Mouse (Mus musculus) embryo, embryonic 10.5 days (tissue): ENCODE results near the gene Cckar.
"Not testable (repeated sequence)": the region's sequence is repeated elsewhere in the genome, so short reads cannot be mapped to it uniquely, and the experiment has no call there.

Source experiments
- DNase-seq: peaks from one replicate; pipeline ENCODE4 v3.0.0-alpha.2; 2015; ENCODE audit warnings: low spot score

Cckar gene

GRCm38 (mm10) chr5:53707235-53708177 lies at the start of gene Cckar:
Gene Cckar, minus strand, starts transcription at chr5:53707705.
- DNase-seq = peak; percentile 34

GRCm38 (mm10) chr5:53744061-53744460 lies 36.6 kb upstream of the Cckar start:
- no peak for DNase-seq

DNA sequence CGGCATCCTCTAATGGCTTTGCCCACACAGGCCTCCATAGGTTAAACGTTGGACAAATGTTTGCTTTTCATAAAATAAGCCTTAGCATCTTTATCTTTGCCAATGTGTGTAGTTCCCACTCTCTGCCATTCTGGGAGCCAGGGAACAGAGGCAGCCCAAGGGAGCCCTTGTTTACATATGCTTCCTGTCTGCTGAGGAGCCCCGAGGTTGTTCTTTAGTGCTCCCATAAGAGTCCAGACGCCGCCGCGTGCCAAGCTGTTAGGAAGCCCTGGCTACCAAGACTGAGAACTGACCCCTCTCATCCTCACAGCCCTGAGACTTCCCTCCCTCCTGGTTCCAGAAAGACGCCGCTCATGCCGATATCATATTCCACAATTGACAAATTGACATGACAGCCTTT lies 25.4 kb upstream of the Cckar start:
- no peak for DNase-seq

- DNase-seq = no peak
Observed at GRCm38 (mm10) chr5:53727606-53728005, 20.1 kb upstream of the Cckar start.

DNA sequence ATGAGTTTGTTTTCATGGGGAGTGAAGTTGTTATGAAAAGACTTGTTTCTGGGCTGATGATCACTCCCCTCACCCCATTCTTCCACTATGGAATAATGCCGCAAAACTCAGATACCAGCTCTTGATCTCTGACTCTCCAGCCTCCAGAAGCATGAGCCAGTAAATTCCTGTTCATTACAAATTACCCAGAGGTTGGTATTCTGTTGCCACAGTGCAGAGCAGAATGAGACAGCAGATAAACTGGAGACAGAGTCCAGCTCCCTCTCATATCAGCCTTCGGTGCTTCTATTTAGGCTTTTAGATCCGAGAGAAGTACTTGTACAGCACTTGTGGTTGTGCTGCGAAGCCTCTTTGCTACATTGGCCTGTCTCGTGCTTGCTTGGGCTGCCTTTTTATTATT lies 18.5 kb upstream of the Cckar start:
- no peak for DNase-seq

DNA sequence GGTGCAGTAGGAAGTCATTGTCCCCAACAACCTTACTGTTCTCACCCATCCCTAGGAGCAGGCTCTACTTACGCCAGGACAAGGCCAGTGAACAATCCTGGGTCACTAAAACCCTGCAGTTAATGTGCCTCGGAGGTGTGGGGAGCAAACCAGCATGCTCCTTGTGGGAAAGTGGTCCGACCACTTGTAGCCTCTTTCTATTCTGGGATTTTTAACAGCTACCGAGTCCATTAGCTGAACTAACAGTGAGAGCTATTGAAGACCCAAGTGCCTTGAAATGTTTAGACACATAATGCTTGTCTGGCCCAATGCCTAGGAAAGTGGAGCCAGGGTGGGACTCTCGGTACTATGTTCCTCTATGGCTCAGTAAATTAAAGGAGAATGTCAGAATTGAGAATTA lies 9.0 kb upstream of the Cckar start:
- DNase-seq = no peak

DNA sequence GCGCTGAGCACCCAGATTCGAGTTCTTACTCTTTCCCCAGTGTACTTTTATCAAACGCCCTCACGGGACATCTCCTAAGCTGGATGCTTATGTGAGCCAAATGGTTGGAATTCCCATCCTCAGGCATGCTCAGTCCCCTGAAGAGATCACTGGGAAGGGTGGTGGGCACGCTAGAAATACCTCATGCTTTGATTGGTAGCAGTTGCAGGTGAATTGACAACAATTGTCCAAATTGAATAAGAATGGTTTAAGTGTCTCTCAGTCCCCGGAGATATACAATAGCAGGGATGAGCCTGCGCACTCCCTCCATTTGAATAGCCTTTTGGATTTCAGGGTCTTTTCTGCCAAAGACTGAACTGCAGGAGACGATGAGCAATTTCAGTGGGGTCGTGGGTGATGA lies 3.8 kb upstream of the Cckar start:
- no peak for DNase-seq

GRCm38 (mm10) chr5:53708191-53708590 lies 686 bp upstream of the Cckar start:
- DNase-seq = no peak

DNA sequence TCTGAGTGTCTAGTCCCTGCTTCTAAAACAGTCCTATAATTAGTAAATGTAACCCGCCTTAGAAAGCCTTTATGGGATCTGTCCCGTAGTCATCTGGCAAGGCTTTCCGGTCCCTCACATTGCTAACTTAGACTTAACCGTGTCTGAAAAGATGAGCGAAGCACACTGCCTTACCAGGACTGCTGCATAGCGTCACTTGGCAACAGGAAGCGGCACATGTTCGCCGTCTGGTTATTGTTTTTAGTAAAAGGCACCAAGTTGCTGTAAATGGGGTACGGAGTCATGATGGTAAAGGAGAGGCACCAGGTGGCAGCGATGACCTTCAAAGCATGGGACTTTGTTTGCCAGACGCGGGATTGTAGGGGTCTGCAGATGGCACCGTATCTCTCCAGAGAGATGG lies 4.8 kb downstream of the Cckar start:
- DNase-seq = no peak

DNA sequence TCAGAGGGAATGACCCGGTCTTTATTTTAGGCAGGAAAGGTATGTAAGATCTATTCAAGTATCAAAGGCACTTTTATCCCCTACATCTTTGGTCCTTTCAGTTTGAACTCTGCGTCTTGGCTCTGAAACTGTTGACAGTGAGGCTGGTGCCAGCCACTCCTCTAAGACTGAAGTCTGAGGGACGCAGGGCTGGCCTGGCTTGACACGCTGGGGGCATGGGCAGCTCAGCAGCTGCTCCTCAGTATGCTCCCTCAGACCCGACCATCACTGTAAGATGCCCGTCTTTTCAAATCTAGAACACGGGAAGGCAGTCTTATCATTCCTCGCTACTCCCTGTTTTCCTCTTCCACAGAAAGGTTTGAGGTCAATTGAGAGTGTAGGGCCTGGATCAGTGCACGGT lies 9.7 kb downstream of the Cckar start:
- DNase-seq = no peak

DNA sequence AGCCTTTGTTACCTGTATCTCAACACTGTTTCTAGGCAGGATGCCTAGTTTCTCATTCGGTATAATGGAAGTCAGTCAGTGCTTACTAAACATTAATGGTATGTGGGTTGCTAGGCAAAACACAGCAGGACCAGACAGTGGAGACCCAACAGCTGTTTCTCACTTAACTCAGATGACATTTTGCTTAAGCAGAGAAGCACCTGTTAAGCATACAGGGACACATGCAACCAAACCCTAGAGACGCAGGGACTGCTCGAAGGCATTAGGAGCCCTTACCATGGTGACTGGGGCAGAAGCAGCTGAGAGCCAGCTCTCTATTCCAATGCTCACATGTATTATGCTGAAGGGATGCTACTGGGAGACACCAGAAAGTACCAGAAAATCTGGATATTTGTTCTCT lies 10.8 kb downstream of the Cckar start:
- no peak for DNase-seq

GRCm38 (mm10) chr5:53692662-53693061 lies 14.8 kb downstream of the Cckar start:
- DNase-seq = no peak

- no peak for DNase-seq
Observed at GRCm38 (mm10) chr5:53692100-53692499, 15.4 kb downstream of the Cckar start.

- no peak for DNase-seq
Observed at GRCm38 (mm10) chr5:53691577-53691976, 15.9 kb downstream of the Cckar start.

DNA sequence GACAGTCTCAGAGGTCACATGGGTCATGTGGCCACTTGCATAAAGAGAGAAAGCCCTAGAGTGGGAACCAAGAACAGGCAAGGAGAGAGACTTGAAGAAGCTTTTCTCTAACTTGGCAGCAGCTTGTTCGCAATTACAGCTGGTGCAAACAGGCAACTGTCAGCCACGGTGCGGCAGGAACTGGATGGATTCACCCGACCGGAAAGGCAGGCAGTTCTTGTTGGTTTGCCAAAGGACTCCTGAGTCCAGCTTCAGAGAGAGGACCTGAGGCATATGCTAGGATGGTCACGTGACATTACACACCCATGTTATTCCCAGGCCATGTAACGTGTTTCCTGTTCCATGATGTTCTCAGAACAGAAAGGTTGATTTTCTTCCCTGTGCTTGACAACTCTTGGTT lies 19.2 kb downstream of the Cckar start:
- DNase-seq = no peak

DNA sequence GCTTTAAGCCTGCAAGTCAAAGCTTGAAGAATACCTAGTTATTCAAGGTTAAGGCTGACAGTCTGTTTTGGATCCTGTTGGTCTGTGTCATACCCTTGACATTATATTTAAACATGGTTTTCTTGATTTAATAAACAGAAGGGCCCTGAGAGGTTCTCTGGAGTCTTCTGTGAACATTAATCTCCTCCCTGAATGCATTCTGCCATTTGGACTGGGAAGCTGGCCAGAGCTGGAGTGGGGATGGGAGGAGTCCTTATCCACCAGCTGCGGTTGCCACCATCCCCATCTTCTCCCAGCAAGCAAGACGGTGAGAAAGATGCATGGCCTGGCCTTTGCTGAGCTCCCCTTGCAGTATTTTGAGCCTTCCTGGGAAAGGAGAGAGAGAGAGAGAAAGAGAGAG lies 21.1 kb downstream of the Cckar start:
- no peak for DNase-seq

GRCm38 (mm10) chr5:53685623-53686022 lies 21.9 kb downstream of the Cckar start:
- no peak for DNase-seq

DNA sequence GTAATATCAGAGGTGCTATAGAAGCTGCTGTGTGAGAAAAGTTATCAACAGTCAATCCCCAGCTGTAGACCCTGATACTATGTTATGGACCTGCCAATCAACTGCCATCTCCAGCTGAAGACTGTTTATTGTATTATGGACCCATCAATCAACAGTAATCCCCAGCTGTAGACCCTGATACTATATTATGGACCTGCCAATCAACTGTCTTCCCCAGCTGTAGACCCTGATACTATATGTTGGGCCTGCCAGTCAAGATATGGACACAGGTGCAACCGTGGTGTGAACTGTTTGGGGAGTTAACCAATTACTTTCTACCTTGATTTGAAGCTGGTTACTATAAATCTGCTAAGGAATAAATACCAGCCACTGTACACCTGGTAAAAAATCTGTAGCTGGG lies 23.1 kb downstream of the Cckar start:
- no peak for DNase-seq

DNA sequence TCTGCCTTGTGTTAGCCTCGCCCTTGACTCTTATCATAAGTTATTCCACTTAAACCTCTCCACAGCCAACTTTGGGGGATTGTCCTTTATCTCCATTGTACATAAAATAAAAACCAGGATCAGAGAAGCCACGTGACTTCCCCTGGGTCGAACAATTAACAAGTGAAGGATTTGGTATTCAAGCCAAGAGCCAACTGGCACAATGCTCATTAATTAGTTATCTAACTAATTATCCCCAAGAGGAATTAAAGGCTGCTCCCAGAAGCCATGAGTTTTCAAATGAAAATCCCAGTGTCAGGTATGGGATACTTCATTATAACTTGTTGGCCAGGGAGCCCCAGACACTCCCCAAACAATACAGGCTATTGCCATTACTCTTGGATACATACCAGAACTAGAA lies 23.6 kb downstream of the Cckar start:
- no peak for DNase-seq

- no peak for DNase-seq
Observed at GRCm38 (mm10) chr5:53679651-53680050, 27.9 kb downstream of the Cckar start.

DNA sequence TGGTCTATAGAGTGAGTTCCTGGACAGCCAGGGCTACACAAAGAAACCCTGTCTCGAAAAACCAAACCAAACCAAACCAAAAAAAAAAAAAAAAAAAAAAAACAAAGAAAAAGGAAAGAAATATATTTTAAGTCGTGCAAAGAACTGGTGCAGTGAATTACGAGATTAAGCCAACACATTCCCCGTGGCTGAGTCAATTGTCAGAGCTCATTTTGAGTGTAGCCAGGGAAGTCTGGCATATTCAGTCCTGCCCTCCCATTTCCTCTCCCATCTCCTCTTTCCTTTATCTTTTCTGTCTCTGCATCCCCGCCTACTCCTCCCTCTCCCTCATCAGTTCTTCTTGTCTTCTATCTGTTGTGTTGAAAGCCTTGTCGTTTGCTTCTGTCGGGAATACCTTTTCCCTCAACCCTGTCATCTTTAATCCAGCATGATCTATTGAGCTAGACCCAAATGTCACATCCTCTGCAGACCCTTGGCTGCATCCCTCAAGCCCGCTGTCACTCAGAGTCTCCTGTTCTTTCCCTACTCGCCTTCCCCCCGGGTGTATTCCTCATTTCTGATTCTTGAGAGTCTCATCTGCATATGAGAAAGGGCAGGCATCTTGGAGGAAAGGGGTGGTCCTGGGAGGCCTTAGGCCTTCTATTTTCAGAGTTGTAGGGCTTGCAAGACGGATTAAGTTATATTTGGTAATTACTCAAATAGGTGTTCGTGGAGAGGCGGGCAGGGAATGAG lies 29.3 kb downstream of the Cckar start:
- DNase-seq = no peak

DNA sequence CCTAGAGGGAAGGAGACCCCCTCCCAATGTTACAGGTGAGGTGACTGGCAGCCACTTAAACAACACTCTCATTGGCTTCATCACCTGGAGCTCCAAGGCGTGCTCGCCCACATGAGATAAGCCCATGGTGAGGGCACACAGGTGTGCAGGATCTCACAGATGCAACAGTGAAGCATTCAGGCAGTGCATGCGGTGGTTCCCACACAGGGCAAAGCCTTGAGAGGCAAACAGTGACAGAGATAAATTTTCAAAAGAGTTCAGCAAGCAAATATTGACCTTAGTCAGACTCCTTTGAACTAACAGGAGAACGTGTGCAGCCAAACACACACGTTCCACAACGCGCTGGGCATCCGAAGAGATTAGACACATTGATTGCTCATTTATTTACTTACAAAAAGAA lies 30.8 kb downstream of the Cckar start:
- DNase-seq = no peak

DNA sequence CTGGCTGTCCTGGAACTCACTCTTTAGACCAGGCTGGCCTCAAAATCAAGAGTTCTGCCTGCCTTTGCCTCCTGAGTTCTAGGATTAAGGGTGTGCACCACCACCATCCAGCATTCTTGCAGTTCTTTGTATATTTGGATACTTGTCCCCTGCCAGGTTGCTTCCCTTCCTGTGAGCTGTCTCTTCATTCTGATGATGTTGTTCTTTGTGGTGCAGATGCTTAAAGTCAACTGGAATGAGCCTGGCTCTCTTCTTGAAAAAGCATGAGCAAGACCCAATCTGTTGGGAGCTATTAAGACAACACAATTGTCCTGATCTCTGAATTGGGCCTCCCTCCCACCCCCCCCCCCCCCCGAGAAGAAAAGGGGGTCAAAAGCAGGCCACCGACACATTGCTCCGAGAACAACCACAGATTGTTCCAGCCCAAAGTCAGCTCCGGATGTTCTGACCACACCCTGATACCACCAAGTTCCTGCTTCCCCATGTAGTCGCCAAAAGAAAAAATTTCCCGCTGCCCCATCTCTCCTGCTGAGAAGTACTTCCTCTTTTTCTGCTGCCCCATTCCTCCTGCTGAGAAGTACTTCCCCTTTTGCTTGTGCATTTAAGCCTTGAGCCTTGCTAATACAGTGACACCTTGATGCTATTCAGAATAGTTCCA lies 33.9 kb downstream of the Cckar start:
- not testable (repeated sequence) for DNase-seq
